Mouse (Mus musculus): ENCODE measurements around the gene Klhl21.

DNA sequence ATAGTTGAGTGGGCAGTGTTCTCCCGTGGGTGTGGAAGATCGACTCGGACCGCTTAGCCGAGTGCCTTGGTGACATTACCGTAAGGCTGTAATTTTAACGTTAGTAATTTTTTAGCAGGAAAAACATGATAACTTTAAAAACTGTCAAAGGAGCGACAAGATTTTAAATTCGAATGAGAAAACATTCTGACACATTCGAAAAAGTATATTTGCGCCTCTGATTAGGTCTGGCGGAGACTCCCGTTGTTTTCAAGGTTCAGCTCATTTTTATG, 11.7 kb upstream of the Klhl21 start:
- TF ChIP-seq POLR2A (IDR thresholded peaks at IDR 0.05; ENCODE audit: insufficient read depth, low read depth, low read length), result no peak
- no peak for TF ChIP-seq CTCF (IDR thresholded peaks at IDR 0.05)
